Mouse (Mus musculus) thymus, adult 2 months (tissue): ENCODE measurements at regions not wholly inside any gene's neighbourhood (a gene's known extent, or its start where the extent isn't known, plus 50 kb on each side); places are given as distances from the start of the nearest gene placed in this dataset.

Experiments
- CTCF ChIP-seq: fragments of 200-500 bp; IDR thresholded peaks from 2 replicates; pipeline ENCODE4 v1.5.1; 2012; ENCODE audit warnings: mild to moderate bottlenecking, control low read depth, low read length, moderate library complexity, borderline replicate concordance; ENCODE audit not compliant: control insufficient read depth, poor library complexity, insufficient read depth; ENCODE audit errors: extremely low read depth
- POLR2A ChIP-seq: fragments of 200-500 bp; IDR thresholded peaks from 2 replicates; pipeline ENCODE4 v1.6.1; 2012; ENCODE audit warnings: mild to moderate bottlenecking, low read length, control low read depth, moderate library complexity; ENCODE audit not compliant: control insufficient read depth, poor library complexity, insufficient read depth; ENCODE audit errors: extremely low read depth

GRCm38 (mm10) chr1:194302775-194303174, 315.2 kb upstream of the Plxna2 start:
- TF ChIP-seq POLR2A = no peak
- no peak for TF ChIP-seq CTCF
